Mouse (Mus musculus) lung, postnatal 4 days (tissue): ENCODE measurements around the gene Hist3h2ba.

Experiments
- DNase-seq, 2 experiments: peaks; one replicate each; pipeline ENCODE4 v3.0.0; 2021

Hist3h2ba gene

DNA sequence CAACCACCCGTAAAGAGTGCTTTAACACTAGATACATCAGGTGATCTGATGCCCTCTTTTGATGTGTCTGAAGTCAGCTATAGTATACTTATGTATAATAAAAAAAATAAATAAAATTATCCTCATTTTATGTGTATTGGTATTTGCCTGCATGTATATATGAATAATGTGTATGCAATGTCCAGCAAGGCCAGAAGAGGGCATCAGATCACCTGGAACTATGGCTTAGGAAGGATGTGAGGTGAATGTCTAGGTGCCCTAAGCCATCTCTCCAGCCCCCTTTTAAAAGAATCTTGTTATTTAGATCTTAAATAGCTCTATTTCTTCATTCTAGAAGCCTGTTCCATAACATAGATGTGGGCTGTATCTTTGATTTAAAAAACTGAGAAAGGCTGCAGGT lies 18.6 kb downstream of the Hist3h2ba start:
- no peak for DNase-seq

DNA sequence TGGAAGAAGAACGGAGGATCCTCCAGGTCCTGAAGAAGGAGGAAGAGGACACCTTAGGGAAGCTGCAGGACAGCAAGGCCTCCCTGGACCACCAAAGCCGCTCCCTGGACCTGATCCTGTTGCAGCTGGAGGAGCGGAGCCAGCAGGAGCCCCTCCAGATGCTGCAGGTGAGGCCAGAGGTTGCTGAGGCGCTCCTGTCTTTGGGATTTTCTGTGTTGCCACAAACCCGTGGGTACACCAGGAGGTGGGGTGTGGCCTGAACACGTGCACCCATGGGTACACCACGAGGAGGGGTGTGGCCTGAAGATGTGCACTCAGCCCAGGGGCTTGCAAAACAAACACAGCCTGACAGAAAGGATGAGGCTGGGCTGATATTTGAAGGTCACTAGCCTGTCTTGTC lies 19.8 kb downstream of the Hist3h2ba start:
- DNase-seq: no peak

DNA sequence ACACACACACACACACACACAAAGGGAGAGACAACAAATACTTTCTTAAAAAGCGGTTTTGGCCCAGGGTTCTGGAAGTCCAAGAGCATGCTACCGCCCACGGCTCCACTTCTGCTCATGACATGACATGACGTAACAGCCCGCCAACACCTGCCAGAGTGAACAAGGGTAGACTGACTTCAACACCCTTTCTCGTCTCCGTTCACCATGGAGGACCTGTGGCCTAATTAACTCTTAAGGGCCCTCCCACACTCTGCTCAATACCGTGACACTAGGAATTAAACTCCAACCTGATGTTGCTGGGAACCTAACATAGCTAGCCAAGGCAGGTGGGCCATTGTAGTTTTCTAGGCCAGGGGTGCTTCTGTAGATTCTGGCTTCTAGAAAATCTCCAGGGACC lies 20.3 kb downstream of the Hist3h2ba start:
- DNase-seq: no peak

DNA sequence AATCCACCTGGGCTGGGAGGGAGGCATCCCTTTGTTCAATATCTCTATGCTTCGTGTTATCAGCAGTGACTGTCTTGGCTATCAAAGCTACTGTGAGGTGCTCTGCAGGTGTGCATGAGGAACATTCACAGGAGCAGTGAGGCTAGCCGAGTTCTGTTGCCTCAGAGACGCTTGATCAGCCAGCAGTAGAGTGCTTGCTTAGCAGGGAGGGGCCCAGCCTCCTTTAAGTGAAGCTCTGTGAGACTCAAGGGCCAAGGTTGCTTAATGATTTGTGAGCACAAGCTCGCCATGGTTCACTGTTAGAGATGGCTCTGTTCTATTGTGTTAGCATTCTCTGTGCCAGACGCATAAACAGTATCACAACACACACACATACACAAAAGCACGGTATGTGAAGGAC lies 20.9 kb downstream of the Hist3h2ba start:
- peak; percentile 55 to 76 for DNase-seq

DNA sequence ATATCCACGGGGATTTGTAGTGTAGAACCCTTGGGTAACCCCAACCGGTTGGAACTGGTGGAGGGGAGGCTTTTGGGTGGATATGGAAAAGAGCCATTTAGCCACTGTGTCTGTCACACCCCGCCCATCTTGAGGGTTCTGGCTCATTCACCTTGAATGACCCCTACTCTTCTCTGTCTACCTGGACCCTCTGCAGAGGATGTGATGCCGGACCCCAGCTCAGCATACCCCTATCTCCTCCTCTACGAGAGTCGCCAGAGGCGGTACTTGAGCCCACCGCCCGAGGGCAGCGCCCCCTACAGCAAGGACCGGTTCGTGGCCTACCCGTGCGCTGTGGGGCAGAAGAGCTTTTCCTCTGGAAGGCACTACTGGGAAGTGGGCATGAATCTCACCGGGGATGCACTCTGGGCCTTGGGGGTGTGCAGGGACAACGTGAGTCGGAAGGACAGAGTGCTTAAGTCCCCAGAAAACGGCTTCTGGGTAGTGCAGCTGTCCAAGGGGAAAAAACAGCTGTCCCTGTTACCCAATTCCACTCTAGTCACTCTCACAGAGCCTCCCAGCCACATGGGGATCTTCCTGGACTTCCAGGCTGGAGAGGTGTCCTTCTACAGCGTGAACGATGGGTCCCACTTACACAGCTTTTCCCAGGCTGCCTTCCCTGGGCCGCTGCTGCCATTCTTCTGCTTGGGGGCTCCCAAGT lies 22.3 kb downstream of the Hist3h2ba start:
- no peak for DNase-seq

DNA sequence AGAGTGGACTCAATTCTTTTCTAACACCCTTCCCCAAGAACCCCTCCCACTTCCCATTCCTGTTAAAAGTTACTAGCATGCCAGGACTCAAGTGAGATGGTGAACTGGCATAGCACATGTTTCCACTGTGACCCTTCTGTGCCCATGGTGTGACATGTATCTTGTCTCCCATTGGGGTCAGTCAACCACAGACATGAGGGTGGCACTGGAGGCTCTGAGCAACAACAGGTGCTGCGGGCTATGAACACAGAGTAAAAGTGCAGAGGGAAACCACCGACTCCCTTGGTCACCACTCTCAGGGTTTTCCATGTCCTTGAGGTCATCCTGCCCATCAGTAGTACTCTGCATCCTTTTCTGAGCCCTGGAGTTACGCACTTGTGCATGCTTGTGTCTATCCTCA lies 23.1 kb downstream of the Hist3h2ba start:
- DNase-seq: no peak

DNA sequence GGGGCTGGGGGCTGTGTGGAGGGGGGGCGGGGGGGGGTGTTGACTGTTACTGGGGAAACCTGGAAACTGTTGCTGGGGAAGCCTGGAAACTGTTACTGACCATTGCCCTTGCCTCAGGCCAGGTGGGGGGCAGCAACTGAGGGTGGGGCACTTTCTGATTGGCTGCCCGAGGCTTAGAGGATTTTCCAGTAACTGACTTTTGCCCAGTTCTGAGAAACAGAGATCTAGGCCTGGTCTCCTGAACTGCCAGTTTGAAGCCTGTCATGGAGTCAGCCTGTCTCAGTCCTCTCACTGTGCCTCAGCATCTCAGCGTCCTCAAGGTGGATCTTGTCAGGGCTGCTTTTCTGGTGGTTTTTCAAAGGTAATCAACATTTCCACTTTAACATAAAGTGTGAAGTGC lies 25.7 kb downstream of the Hist3h2ba start:
- DNase-seq: no peak

DNA sequence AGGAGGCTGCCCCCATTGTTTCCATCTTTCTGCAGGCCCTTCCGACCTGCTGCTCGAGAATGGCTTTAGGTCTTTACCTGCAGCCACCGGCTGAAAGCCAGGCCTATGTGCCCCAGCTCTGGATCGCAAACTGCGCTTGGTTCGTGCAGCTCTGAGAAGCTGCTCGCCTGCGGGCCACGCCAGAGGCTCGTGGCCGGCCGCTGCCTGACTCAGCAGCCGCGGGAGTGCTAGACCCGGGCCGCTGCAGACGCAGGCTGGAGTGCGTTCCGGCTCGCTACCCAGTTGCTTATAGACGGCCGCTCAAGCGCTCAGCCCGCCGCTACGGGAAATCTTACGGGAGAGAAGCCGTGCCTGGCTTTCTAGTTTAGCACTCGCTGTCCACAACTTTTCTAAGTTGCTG lies 28.4 kb downstream of the Hist3h2ba start:
- DNase-seq: no peak

DNA sequence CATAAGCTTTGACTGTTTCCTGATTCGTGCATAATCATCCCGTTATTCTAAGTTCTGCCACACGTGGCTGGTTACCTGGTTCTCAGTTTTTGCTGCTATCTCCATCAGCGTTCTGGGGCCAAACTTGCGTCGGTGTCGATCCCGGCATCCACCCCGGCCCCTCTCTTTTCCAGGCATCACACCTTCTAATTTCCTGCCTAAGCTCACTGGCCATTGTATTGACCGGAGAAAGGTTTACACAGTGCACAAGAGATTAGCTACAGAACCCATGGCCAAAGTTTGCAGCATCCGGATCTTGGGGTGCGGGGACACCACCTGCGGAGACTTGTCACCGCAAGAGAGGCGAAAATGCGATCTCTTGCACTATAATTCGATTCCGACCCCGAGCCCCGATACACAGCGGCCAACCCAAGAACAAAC lies 28.9 kb downstream of the Hist3h2ba start:
- no peak for DNase-seq

DNA sequence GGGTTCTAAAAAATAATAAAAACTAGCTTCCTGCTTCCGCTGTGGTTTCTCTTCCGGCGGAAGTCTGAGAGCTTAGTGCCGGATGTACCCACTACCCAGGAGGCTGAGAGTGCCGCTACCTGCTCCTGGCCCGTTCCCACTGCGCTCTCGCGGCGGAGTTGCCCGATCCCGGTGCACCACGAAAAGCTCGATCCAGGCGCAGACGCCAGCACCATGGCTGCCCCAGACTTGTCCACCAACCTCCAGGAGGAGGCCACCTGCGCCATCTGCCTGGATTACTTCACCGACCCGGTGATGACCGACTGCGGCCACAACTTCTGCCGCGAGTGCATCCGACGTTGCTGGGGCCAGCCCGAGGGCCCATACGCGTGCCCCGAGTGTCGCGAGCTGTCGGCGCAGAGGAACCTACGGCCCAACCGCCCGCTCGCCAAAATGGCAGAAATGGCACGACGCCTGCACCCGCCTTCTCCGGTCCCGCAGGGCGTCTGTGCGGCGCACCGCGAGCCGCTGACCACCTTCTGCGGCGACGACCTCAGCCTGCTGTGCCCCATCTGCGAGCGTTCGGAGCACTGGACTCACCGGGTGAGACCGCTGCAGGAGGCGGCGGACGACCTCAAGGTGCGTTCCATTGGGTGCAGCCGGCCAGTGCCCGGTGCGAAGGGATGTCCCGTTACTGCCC lies 29.4 kb downstream of the Hist3h2ba start, which contains the start of gene Trim11:
Trim11 (plus strand) TSS at position 67 of the 679 bp plus-strand sequence.
- DNase-seq: peak; percentile 63 to 68

DNA sequence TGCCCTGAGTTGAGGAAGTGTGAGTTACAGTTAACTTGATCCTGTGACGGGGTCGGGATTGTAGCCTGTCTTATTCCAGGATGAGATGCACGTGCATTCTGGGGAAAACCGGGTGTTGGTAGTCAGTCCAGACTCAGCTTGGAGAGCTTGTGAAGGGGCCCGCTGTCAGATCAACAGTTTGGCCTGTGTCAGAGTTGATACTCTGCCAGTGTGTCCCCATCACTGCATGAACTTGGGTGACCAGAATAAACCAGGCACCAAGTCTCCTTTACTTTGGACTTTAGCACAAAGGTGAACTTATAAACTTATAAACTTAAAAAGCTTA lies 29.9 kb downstream of the Hist3h2ba start:
- DNase-seq: no peak

DNA sequence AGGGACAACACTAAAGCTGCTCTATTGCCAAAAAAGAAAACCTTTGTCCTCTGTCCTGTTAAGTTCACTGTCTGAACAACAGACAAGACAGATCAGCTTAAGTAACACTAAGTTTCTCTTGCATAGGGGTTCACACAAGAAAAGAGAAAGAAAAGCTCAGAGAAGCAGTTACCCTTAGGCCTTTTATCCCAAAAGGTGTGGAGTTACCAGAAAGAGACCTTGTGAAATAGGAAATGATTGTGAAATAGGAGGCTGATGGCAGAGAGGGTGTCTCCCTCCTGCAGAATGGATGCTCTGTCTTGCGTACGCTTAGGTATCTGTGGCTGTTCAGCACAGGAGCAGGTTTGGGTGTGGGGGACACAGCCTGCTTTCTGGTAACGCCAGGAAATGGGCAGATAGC lies 30.5 kb downstream of the Hist3h2ba start:
- DNase-seq: no peak

DNA sequence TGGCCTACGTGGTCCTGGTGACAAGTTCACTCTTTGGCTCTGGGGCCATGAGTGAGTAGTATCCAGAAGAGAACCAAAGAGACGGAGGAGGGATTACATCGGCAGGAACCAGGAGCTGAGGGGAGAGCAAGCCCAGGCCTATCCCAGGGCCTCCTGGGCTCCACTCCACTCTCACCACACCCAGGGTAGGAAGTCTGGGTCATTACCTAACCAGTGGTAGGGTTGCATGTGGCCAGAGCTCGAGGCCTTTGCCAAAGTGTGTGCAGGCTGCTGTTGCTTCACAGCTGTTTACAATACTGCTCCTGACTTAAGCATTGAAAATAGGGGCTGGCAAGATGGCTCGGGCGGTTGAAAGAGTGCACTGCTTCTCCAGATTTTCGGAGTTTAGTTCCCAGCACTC lies 30.9 kb downstream of the Hist3h2ba start:
- peak; percentile 51 to 56 for DNase-seq

DNA sequence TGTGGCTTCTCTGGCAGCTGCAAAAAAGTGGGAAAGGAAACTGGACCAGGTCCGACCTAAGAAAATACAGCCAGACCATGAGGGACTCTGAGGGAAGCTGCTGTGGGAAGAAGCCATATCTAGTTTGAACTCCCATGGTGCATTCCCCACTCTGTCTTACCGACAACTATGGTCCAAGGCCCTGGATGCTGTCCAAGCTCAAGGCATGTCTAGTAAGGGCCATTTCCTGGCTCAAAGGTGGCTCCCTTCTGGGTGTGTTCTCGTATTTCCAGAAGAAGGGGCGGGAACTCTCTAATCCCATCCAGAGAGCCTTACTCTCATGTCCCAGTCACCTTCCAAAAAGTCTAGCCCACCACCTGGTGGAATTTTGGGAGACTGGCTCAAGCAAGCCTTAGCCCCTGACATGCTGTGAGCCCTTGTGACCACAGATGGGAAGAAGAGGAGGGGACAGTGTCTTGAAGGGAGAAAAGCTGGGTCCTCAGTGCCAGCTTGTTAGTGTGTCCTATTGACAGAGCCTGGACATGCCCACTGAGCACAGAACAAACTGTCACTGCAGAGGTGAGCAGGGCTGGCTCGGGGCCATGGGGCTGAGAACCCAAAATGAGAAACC lies 31.8 kb downstream of the Hist3h2ba start:
- DNase-seq: peak in 1 of 2 experiments; percentile 20

DNA sequence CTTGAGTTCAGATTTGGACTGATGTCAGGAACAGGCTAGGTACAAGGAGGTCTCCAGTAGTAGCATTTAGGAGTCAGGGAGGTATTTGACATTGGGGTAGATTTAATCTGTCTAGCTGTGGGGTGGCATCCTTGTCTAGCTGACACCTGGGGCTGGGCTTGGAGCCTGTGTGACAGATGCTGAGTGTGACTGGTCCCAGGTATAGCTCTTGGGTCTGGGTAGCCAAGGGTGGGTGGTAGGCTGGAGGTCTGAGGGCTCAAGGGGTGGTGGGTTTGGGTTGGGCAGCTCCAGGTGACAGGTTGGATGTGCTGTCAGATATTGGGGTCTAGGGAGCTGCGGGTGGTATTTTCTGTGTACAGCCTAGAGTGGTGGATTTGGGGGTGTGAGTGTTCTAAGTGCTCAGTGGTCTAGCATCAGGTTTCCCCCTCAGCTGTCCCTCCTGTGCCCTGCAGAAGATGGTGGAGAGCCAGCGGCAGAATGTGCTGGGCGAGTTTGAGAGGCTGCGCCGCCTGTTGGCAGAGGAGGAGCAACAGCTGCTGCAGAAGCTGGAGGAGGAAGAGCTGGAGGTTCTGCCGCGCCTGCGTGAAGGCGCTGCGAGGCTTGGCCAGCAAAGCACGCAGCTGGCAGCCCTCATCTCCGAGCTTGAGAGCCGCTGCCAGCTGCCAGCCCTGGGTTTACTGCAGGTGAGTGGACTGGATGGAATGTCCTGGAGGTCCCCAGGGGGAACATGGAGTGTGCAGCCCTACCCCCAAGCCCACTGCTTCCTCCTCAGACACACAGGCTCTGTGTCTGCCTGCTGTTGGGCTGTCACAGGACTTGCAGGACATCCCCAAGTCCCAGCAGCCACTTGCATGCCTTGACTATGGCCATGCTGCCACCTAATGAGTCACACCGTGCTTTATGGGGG lies 33.1 kb downstream of the Hist3h2ba start:
- peak; percentile 71 to 83 for DNase-seq

DNA sequence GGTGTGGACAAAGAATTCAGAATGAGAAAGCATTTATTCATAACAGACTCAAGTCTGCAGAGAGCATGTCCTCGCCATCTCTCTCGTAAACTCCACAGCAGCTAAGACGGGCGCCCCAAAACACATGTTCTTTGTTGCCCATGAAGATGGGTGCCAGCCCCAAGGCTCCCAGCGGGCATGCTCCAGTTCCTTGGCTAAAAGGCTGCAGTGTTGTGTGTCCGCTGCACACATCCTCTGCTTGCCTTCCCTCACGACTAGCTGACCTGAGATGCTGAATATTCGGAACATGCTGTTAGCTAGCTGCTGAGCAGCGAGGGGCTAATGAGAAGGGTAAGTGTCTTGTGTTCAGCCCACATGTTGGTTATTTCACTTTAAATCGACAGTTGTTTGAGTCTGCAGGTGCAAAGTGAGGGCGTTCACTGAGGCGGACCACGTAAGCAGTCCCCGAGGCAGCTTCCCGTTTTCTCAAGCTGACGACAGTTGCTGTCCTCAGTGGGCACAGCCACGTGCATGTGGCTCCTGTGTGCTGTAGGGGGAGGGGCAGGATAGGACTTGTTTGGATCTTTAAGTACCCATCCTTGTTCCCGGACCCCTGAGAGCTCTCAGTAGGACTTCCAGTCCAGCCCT lies 33.9 kb downstream of the Hist3h2ba start:
- peak in 1 of 2 experiments; percentile 31 for DNase-seq

DNA sequence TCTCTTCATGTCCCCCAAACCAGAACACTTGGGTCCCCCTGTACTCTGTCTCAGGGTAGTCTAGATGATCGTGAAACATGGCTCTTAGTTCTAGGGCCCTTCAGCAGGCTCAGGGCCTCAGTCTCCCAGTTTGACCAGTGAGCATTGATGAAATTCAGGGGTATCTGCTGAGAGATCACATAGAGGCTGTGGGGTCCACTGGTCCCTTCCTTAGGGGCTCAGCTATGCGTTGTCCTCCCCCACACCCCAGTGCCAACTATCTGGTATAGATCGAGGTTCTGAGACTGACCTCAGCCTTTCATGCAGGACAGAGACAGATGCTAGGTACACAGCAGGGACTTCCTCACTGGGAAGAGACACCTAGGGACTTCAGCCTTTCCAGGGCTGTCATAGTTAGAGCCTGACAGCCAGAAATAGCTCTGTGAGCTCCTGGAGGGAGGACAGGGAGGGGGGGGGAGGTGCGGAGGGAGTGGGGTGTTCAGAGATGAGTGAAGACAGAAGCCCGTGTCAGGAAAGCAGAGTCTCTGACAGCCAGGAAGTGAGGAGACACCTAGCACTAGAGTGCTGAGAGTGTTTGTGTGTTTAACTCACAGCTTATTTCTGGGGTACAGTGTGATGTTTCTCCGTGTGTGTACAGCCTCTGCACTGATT lies 35.1 kb downstream of the Hist3h2ba start:
- peak in 1 of 2 experiments; percentile 11 for DNase-seq

DNA sequence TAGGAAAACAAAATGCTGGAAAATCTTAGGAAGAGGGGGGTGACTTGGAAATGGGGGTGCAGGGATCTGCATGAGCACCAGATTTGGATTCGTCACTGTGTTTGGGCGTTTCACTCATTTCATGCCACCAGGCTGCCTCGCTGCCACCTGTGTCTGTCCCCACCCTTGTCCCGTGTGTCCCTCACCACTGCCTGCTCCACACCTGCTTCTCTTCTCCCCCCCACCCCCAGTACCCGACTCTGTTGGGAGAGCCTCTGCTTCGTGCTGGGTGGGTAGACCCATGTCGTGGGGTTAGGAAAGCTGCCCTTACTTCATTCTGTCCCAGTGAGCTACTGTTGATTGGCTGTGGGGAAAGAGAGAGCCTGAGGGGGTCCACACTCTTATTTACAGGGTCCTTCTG lies 35.9 kb downstream of the Hist3h2ba start:
- peak in 1 of 2 experiments; percentile 13 for DNase-seq

DNA sequence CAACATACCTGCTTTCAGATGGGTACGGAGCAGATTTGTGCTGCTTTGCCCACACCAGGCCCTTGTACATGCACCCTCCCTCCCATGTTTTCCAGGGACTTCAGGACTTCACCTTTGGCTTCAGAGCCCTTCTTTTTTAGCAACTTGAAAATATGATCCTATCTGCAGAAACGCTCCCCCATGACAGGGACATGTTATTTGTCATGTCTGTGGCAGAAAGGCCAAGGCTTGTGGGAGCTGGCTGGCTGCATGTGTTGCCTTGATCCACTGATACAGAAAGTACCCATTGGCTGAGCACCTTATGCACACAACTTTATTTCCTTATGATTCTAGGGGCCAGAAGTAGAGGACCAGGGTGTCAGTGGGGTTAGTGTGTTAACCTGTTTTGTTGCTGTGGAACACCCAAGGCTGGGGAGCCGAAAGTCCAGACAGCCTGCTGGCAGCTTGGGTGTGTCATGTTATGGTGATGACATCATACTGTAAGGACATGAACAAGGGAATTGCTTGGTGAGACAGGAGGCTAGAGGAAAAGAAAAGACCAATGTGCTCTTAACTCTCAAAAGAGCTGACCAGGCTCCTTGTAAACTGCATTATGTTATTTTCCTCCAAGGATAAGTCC lies 36.7 kb downstream of the Hist3h2ba start:
- peak in 1 of 2 experiments; percentile 7 for DNase-seq

DNA sequence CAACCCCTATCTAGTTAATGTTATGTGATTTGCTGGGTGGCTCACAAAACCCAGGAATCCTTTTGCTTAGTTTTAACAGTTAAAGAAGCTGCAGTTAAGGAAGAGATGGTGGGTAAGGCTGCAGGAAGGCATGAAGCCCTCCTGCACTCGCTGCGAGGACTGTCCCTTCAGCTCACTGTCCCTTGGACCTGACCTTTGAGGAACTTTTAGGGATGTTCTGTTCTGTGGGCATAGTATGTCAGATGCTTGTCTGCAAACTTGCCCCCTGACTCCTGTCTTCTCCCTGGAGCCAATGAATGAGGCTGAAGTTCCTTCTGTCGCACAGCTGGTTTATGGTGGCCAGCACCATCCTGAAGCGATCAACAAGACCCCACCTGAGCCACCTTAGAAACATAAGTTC lies 40.4 kb downstream of the Hist3h2ba start:
- DNase-seq: no peak

DNA sequence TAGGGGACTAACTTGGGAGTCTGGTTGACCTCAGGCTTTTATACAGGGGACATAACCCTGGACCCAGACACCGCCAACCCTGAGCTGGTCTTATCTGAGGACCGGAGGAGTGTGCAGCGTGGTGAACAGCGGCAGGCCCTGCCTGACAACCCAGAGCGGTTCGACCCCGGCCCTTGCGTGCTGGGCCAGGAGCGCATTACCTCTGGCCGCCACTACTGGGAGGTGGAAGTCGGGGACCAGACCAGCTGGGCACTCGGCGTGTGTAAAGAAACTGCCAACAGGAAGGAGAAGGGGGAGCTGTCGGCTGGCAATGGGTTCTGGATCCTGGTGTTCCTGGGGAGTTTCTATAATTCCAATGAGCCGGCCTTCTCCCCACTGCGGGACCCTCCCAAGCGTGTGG lies 41.4 kb downstream of the Hist3h2ba start:
- DNase-seq: no peak

DNA sequence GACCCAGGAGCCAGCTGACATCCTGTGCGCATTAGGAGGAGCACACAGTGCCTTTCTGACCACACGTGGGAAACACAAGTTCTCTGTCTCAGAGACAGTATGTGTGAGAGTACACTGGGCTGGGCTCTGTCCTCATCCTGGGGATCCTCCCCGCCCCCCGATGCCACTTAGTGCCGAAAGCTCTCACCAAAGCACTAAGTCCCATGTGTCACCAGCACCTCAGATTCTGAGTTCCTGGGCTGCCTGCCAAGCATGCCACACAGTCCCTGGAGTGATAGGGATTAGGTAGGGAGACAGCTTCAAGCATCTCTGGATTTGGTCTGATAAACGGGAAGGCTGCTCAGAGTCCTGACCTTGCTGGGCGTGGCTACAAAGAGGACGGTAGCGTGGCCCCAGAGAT lies 42.1 kb downstream of the Hist3h2ba start:
- DNase-seq: no peak
